Mouse (Mus musculus) midbrain, embryonic 15.5 days (tissue): ENCODE measurements at regions not wholly inside any gene's neighbourhood (a gene's known extent, or its start where the extent isn't known, plus 50 kb on each side); places are given as distances from the start of the nearest gene placed in this dataset.
A peak's percentile ranks its signal among the peaks of the same experiment; 100 is the strongest.

ENCODE experiments used
- ATAC-seq: fragments of 200-750 bp; cut with Nextera tagmentation; replicated peaks from 2 replicates; pipeline ENCODE4 v1.8.0; 2017; ENCODE audit warnings: moderate TSS enrichment
- H3K27ac ChIP-seq: fragments of 300-500 bp; sonication (generic); 2 replicates; pipeline ENCODE4 v1.5.1; 2015; ENCODE audit warnings: mild to moderate bottlenecking, inconsistent platforms
- H3K27me3 ChIP-seq: fragments of 300-500 bp; sonication (generic); replicated peaks from 2 replicates; pipeline ENCODE4 v1.6.1; 2015; ENCODE audit warnings: inconsistent platforms
- H3K36me3 ChIP-seq: fragments of 300-500 bp; sonication (generic); replicated peaks from 2 replicates; pipeline ENCODE4 v1.6.1; 2015; ENCODE audit warnings: inconsistent platforms
- H3K4me1 ChIP-seq: fragments of 300-500 bp; sonication (generic); 2 replicates; pipeline ENCODE4 v1.6.1; 2015; ENCODE audit warnings: inconsistent platforms
- H3K4me2 ChIP-seq: fragments of 300-500 bp; sonication (generic); 2 replicates; pipeline ENCODE4 v1.6.1; 2015; ENCODE audit warnings: inconsistent platforms, mild to moderate bottlenecking, moderate library complexity
- H3K4me3 ChIP-seq: fragments of 300-500 bp; sonication (generic); 2 replicates; pipeline ENCODE4 v1.5.1; 2015; ENCODE audit warnings: mild to moderate bottlenecking, inconsistent platforms
- H3K9ac ChIP-seq: fragments of 300-500 bp; sonication (generic); 2 replicates; pipeline ENCODE4 v1.6.1; 2015; ENCODE audit warnings: mild to moderate bottlenecking, inconsistent platforms
- H3K9me3 ChIP-seq: fragments of 300-500 bp; sonication (generic); 2 replicates; pipeline ENCODE4 v1.6.1; 2016; ENCODE audit warnings: inconsistent platforms
- WGBS: fragments of 180-500 bp; shearing (Covaris S2); methylation state at CpG from one replicate; pipeline ENCODE4 v1.1.7; 2015; ENCODE audit warnings: mixed read lengths; 5-methylcytosine and 5-hydroxymethylcytosine counted together

DNA sequence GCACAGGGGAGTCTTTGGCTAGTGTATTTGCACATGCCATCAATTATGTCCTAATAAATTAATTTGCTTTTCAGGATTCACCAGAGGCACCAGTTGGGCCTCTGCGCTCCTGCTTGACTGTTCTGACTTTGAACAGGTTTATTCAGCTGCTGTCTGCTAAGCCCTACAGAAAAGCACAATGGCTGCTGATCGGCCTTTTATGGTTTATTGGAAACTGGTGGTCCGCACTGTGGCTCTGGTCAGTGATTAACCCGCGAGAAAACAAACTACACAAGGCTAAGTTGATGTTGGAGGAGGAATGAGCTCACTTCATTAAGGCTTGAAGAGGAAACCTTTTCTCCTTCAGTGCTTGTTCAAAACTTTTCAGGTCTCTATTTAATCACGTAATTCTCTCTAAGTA is 208.4 kb upstream of the Gpr101 start:
- Histone ChIP-seq H3K9me3 (no peaks in the 10 kb centered on the region), H3K4me3 (no peak overlapping the region), H3K9ac (no peak overlapping the region), H3K27me3 (no peaks in the 10 kb centered on the region), H3K36me3 (no peaks in the 10 kb centered on the region), H3K4me1 (no peaks in the 10 kb centered on the region), H3K4me2 (no peak overlapping the region), H3K27ac (no peak overlapping the region)
- WGBS: 31% methylated on average over 6 of the region's 6 CpGs
- ATAC-seq: no peak

DNA sequence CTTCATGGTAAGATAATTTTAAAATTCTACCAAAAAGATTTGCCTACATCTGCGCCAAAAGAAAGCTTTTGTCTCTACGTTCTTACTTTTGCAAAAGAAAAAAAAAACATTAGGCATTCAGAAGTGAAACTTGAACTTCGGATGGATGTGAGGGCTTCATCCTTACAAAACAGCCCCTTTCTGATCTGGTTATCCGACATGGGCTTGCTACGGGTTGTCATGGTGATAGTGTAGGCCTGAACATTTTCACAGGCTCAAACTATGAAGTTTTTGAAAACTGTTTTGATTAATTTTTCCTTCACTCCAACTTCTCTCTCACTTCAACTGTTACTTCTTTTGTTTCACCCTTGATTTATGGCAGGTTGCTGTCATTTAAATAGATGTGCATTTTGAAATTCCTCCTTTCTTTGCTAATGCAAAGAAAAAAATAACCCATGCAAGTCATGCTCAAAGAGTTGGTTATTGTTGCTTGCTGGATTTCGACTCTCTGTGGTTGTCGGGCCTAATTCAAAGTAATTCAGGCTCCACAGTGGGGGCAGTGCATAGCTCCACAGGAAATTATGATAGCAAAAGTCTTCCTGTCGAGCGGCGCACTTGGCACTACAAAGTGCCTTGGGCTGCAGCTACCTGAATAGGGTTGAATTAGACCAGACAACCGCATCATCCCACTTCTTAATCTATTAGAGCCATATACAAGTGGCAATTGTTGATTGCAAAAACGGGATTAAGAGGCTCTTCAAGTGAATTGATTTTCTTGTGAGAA is 205.7 kb upstream of the Gpr101 start:
- peak; percentile 71; the same call in 1 of the 2 replicates for ATAC-seq
- H3K9ac ChIP-seq: no peak overlapping the region

DNA sequence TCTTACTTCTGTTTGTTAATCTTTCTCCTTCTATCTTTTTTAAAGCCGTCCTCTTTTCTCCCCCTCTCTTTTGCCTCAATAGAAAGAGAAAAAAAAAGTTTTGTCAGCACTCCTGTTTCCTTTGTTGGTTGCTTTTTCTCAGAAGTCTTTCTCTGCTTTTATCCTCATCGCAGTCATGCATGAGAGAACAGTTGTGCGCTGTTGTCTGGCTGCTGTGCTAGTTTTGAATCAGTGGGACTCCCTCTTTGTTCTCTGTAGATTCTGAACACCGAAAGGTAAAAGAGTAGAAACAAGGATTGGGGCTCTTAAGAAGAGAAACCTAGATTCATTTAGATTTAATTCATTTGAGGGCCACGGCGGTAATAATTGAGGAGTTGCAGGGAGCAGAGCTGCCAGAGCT is 204.9 kb upstream of the Gpr101 start:
- Histone ChIP-seq H3K27ac (0 out of 2 replicates have a peak overlapping the region, but pooled peaks have one; percentile 11), H3K4me1 (no peaks in the 10 kb centered on the region), H3K4me2 (no peak overlapping the region), H3K9ac (no peak overlapping the region), H3K4me3 (no peak overlapping the region), H3K27me3 (no peaks in the 10 kb centered on the region), H3K9me3 (no peaks in the 10 kb centered on the region), H3K36me3 (no peaks in the 10 kb centered on the region)
- 26% methylated on average over 6 of the region's 6 CpGs for WGBS
- no peak for ATAC-seq

More for the DNA sequence above, 205.7 kb upstream of the Gpr101 start:
- WGBS: 36% methylated on average over 12 of the region's 12 CpGs
- H3K36me3 ChIP-seq: no peaks in the 10 kb centered on the region
- no peaks in the 10 kb centered on the region for H3K9me3 ChIP-seq
- no peak overlapping the region for H3K27ac ChIP-seq
- H3K4me3 ChIP-seq: no peak overlapping the region
- no peaks in the 10 kb centered on the region for H3K4me1 ChIP-seq
- H3K4me2 ChIP-seq: no peak overlapping the region
- no peaks in the 10 kb centered on the region for H3K27me3 ChIP-seq

DNA sequence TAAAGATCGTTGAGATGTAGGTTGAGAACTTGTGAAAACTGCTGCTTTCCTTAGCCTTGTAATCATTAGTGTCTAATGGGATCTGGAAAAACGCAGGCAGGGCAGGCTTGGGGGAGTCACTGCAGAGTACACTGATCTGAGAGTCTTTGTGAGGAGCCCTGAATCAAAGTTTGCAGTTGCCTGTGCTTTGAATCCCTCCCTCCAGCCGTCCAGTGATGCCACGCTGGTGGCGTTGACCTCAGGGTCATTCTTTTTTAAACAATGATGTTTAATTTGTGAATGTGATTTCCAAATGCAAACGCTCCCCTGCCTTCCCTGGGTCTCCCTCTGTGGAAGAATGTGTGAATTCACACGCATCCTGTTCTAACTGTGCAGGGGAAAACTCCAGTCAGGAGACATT is 204.4 kb upstream of the Gpr101 start:
- Histone ChIP-seq H3K9me3 (no peaks in the 10 kb centered on the region), H3K9ac (no peak overlapping the region), H3K4me1 (no peaks in the 10 kb centered on the region), H3K27ac (no peak overlapping the region), H3K36me3 (no peaks in the 10 kb centered on the region), H3K4me3 (no peak overlapping the region), H3K4me2 (no peak overlapping the region), H3K27me3 (no peaks in the 10 kb centered on the region)
- ATAC-seq: no peak
- WGBS: 31% methylated on average over 7 of the region's 7 CpGs

DNA sequence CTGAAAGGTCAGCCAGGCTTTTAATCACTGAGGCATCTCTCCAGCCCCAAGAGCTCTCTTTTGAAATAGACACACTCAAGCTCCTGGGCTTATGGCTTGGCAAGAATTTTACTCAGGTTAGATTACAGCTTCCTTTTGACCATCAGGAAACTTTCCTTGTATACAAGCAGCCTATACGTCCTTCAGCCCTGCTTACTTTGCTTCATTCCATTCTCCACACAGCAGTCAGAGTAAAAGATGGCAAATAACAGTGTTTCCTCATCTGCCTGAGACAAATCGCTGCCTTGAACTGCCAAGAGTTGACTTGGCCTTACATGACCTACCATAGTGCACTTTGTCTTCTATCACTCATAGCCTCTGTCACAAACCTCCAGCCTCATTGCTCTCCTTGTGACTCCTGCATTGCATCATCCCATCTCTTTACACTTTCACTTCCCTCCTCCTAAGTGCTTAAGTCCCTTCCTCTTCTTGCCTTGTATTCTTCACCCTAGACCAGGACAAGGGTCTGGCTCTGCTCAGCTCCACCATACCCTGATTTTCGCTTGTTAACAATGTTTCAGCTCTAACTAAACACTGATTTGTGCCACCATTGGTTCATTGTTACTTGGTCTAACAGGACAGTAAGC is 203.2 kb upstream of the Gpr101 start:
- H3K27ac ChIP-seq: no peak overlapping the region
- H3K9me3 ChIP-seq: no peaks in the 10 kb centered on the region
- no peaks in the 10 kb centered on the region for H3K36me3 ChIP-seq
- H3K4me2 ChIP-seq: no peak overlapping the region
- 62% methylated on average over 3 of the region's 3 CpGs for WGBS
- H3K4me1 ChIP-seq: no peaks in the 10 kb centered on the region
- no peak for ATAC-seq
- H3K27me3 ChIP-seq: no peaks in the 10 kb centered on the region
- H3K4me3 ChIP-seq: no peak overlapping the region
- H3K9ac ChIP-seq: no peak overlapping the region

DNA sequence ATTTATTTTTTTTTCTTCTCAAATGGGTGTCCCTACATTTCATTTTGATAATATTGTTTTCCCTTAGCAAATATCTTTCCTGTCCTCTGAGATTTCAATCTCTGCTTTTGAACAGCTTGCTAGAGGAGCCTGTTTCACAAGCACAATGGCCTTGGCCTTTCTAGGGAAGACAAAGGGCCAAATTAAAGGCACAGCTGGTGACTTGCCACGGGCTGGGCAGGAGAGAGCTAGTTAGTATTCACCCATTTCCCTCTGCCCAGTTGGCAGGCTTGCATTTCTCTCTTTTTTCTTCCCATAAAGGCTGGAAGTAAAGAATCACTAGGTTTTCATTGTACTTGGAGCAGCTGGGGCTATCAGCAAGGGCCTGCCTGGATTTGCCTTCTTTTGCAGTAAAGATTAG is 188.9 kb upstream of the Gpr101 start:
- Histone ChIP-seq H3K36me3 (no peaks in the 10 kb centered on the region), H3K9me3 (no peaks in the 10 kb centered on the region), H3K4me1 (no peaks in the 10 kb centered on the region), H3K27ac (no peak overlapping the region), H3K9ac (no peak overlapping the region), H3K27me3 (no peaks in the 10 kb centered on the region), H3K4me3 (no peak overlapping the region), H3K4me2 (no peak overlapping the region)
- 0 out of 2 replicates have a peak, but pooled peaks have one; percentile 52 for ATAC-seq
- WGBS: 11% methylated on average over 1 of the region's 1 CpGs

DNA sequence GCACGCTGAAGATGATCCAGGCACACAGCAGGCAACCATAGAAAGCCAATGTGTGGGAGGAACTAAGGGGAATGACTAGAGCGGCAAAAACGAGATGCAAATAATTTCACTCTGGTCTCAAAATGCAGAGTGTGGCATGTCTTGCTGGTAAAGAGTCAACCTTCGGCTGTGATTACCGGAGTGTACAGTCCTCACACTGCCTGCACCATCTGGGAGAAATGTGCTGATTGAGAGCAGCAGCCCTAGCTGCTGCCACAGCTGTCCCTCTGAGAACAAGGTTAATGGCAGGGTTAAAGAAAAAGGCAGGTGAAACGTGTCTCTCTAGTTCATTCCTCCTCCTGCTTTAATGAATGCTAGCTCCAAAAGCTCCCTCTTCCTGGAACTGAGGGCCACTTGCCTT is 173.2 kb upstream of the Gpr101 start:
- 44% methylated on average over 6 of the region's 6 CpGs for WGBS
- H3K4me1 ChIP-seq: no peaks in the 10 kb centered on the region
- H3K27me3 ChIP-seq: no peaks in the 10 kb centered on the region
- no peak overlapping the region for H3K9ac ChIP-seq
- no peak for ATAC-seq
- H3K36me3 ChIP-seq: no peaks in the 10 kb centered on the region
- no peaks in the 10 kb centered on the region for H3K9me3 ChIP-seq
- no peak overlapping the region for H3K4me2 ChIP-seq
- no peak overlapping the region for H3K27ac ChIP-seq
- H3K4me3 ChIP-seq: no peak overlapping the region

DNA sequence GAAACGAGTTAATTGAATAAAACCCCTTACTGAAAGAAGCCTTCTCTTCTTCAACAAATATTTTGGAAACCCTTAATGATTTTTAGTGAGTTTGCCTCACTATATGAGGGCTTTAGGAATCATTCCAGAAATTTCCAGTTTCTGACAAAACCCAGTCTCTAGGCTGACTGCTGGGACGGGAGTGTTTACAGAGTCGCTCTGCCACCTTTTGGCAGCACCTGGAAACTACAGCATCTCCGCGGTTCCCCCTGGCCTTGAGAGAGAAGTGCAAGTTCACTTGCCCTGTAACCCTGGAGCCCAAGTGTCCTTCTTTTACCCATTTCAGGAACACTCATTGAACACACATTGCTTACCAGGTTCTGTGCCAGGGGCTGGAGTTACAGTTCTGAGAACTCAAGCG is 171.4 kb upstream of the Gpr101 start:
- Histone ChIP-seq H3K9me3 (no peaks in the 10 kb centered on the region), H3K4me1 (no peaks in the 10 kb centered on the region), H3K9ac (no peak overlapping the region), H3K4me2 (no peak overlapping the region), H3K4me3 (no peak overlapping the region), H3K36me3 (no peaks in the 10 kb centered on the region), H3K27me3 (no peaks in the 10 kb centered on the region), H3K27ac (no peak overlapping the region)
- ATAC-seq: no peak
- 27% methylated on average over 6 of the region's 6 CpGs for WGBS

DNA sequence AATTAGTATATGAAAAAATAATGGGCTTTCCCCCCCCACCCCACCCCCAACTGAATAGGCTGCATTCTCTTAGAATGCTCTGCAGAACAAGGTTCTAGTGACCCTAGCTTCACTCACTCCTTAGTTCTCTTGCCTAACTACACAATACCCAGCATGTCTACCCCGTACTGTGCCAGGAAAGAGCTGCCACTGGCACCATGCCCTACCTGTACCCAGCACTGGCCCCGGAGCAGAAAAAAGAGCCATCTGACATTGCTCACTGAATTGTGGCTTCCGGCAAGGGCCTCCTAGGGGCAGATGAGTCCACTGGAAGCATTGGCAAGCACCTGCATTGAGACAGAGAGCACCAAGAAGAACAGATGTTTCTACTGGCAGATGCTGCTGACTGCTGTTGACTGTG is 156.0 kb upstream of the Gpr101 start:
- Histone ChIP-seq H3K27ac (no peak overlapping the region), H3K27me3 (no peaks in the 10 kb centered on the region), H3K36me3 (no peaks in the 10 kb centered on the region), H3K9ac (no peak overlapping the region), H3K4me2 (no peak overlapping the region), H3K4me3 (no peak overlapping the region), H3K9me3 (no peaks in the 10 kb centered on the region), H3K4me1 (no peaks in the 10 kb centered on the region)
- ATAC-seq: no peak
- 88% methylated on average over 3 of the region's 3 CpGs for WGBS

DNA sequence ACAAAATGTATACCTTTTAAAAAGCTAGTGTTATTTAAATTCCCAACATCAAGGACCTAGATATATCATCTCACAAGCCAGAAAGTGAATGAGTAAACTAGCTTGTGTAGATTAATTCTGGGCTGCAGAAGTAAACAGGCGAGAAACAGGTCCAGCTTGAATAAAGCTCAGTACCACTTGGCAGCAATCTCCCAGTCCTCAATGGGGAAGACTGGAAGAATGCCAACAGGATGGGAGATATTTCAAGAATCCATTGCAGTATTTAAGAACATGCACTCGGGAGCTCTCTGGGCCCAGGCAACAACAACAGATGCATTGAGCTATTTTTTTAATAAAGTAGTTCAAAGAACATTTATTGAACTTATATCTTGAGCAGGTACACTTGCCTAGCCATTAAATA is 152.5 kb upstream of the Gpr101 start:
- H3K9me3 ChIP-seq: no peaks in the 10 kb centered on the region
- 53% methylated on average over 2 of the region's 2 CpGs for WGBS
- no peak overlapping the region for H3K4me3 ChIP-seq
- no peaks in the 10 kb centered on the region for H3K36me3 ChIP-seq
- H3K4me2 ChIP-seq: no peak overlapping the region
- H3K9ac ChIP-seq: no peak overlapping the region
- no peak overlapping the region for H3K27ac ChIP-seq
- H3K4me1 ChIP-seq: no peaks in the 10 kb centered on the region
- no peak for ATAC-seq
- no peaks in the 10 kb centered on the region for H3K27me3 ChIP-seq

DNA sequence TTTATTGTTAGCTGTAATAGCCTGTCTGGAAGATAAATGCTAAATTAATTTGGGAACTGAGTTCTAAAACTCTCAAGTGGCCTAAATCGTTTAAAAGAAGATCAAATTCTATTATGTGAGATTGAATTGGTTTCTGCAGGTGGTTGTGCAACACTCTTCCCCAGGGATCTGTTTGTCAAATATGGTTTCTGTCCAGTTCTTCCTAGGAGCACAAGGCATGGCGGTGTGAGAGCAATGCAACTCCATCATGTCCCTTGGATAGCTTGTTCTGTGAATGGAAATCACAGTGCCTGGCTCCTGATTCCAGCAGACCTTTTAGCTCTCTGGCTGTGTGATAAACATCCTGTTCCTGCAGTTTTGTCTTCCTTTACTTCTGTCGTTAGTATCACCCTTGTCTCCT is 151.9 kb upstream of the Gpr101 start:
- Histone ChIP-seq H3K27ac (no peak overlapping the region), H3K4me1 (no peaks in the 10 kb centered on the region), H3K4me2 (no peak overlapping the region), H3K36me3 (no peaks in the 10 kb centered on the region), H3K4me3 (no peak overlapping the region), H3K27me3 (no peaks in the 10 kb centered on the region), H3K9me3 (no peaks in the 10 kb centered on the region), H3K9ac (no peak overlapping the region)
- no peak for ATAC-seq
- 49% methylated on average over 3 of the region's 3 CpGs for WGBS
